Mouse (Mus musculus) liver, postnatal 0 days (tissue): ENCODE results near the gene Gk2.

Experiments used
- CTCF ChIP-seq: sonication (generic); IDR thresholded peaks from 2 replicates; pipeline ENCODE4 v1.5.1; 2016; ENCODE audit warnings: antibody characterized with exemption, low read depth
- EP300 ChIP-seq: IDR thresholded peaks from 2 replicates; pipeline ENCODE4 v1.6.1; 2016; ENCODE audit warnings: antibody characterized with exemption, low read depth, mild to moderate bottlenecking

DNA sequence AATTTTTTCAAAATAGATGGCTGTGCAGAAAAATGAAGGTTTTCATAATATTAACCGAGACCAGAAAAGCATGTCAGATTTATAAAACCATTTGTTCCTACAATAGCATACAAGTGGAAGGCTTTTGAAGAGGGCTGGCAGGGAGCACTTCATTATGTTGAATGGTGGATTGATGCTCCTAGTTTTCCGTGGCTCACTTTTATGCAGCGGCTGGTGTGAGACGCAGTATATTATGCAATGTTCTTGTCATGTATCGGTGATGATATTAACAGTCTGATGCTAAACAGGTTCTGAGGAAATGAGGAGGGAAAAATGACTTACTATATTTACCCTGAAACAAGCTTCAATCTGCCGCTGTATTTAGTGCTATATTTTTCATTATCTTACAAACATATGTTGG is 46.6 kb downstream of the Gk2 start:
- TF ChIP-seq CTCF (no peak), EP300 (no peak)
